Mouse (Mus musculus) cerebellum, adult 2 months (tissue): ENCODE results near the gene Sh3bgr. TPM values are rescaled to one million over a fixed set of nuclear protein-coding genes. Genes with fewer than 3 reads are reported as not detected.

Experiments used
- DNase-seq, 2 experiments: peaks; one replicate each; pipeline ENCODE4 v3.0.0; 2021
- H3K27ac ChIP-seq: fragments of 200-500 bp; 2 replicates; pipeline ENCODE4 v1.5.1; 2012; ENCODE audit warnings: low read length, control low read depth, inconsistent platforms; ENCODE audit not compliant: insufficient read depth
- H3K27me3 ChIP-seq: fragments of 200-500 bp; 2 replicates; pipeline ENCODE4 v1.6.1; 2012; ENCODE audit warnings: inconsistent platforms, mild to moderate bottlenecking, low read length, moderate library complexity; ENCODE audit not compliant: control insufficient read depth, insufficient read depth
- H3K4me1 ChIP-seq: fragments of 200-500 bp; 2 replicates; pipeline ENCODE4 v1.6.1; 2011; ENCODE audit warnings: low read length; ENCODE audit not compliant: control insufficient read depth, insufficient read depth
- H3K4me3 ChIP-seq: fragments of 200-500 bp; replicated peaks from 2 replicates; pipeline ENCODE3; 2011; ENCODE audit warnings: mild to moderate bottlenecking, low read depth, low read length, control low read depth; ENCODE audit not compliant: insufficient read depth
- CTCF ChIP-seq: fragments of 200-500 bp; IDR thresholded peaks from 2 replicates; pipeline ENCODE4 v1.5.1; 2011; ENCODE audit warnings: low read depth, mild to moderate bottlenecking, control low read depth, low read length, moderate library complexity, borderline replicate concordance; ENCODE audit not compliant: insufficient read depth
- POLR2A ChIP-seq: fragments of 200-500 bp; IDR thresholded peaks from 2 replicates; pipeline ENCODE4 v1.6.1; 2011; ENCODE audit warnings: low read length, control low read depth, borderline replicate concordance; ENCODE audit not compliant: insufficient read depth
- WGBS: fragments of 180-500 bp; shearing (Covaris S2); methylation state at CpG from one replicate; pipeline ENCODE4 v1.1.7; 2018; 5-methylcytosine and 5-hydroxymethylcytosine counted together
- polyA plus RNA-seq: library from polyadenylated mRNA; depleted of rRNA; stranded (reverse); fragments of >200 nt; gene quantifications from 2 replicates; pipeline ENCODE4 v1.2.3, GENCODE M21; 2012

Gene Sh3bgr
- polyA plus RNA-seq, 1 experiment = 54.5 TPM

- no peak for DNase-seq
- Histone ChIP-seq H3K4me1 (peaks cover 34% of the 10 kb centered on the region), H3K27ac (no peak overlapping the region), H3K27me3 (no peaks in the 10 kb centered on the region), H3K4me3 (no peak overlapping the region)
- no peak for TF ChIP-seq CTCF
- TF ChIP-seq POLR2A = no peak
- WGBS = 94% methylated on average over 20 of the region's 20 CpGs
These were observed 40.4 kb upstream of the Sh3bgr start for GRCm38 (mm10) chr16:96159794-96160346.

- H3K27ac ChIP-seq = peak overlapping the region; percentile 60
- WGBS = 12% methylated on average over 1 of the region's 1 CpGs
These were observed 39.3 kb upstream of the Sh3bgr start for GRCm38 (mm10) chr16:96160927-96161326.

GRCm38 (mm10) chr16:96161336-96161735 is 38.9 kb upstream of the Sh3bgr start:
- peak; percentile 54 to 70 for DNase-seq
- WGBS = 14% methylated on average over 4 of the region's 4 CpGs
- Histone ChIP-seq H3K4me1 (peaks cover 40% of the 10 kb centered on the region), H3K27me3 (no peaks in the 10 kb centered on the region), H3K4me3 (no peak overlapping the region), H3K27ac (peak overlapping the region; percentile 60)
- no peak for TF ChIP-seq POLR2A
- TF ChIP-seq CTCF = no peak

More at GRCm38 (mm10) chr16:96160927-96161326, 39.3 kb upstream of the Sh3bgr start:
- peak; percentile 45 to 66 for DNase-seq
- H3K4me1 ChIP-seq = peaks cover 39% of the 10 kb centered on the region
- TF ChIP-seq CTCF = no peak
- no peak for TF ChIP-seq POLR2A
- H3K4me3 ChIP-seq = no peak overlapping the region
- H3K27me3 ChIP-seq = no peaks in the 10 kb centered on the region

- Histone ChIP-seq H3K27ac (peak overlapping the region; percentile 84), H3K27me3 (no peaks in the 10 kb centered on the region), H3K4me1 (peaks cover 30% of the 10 kb centered on the region), H3K4me3 (no peak overlapping the region)
- WGBS = 12% methylated on average over 4 of the region's 4 CpGs
- DNase-seq = peak; percentile 55 to 89
- TF ChIP-seq CTCF (no peak), POLR2A (no peak)
These were observed 34.5 kb upstream of the Sh3bgr start for GRCm38 (mm10) chr16:96165723-96166264.

DNA sequence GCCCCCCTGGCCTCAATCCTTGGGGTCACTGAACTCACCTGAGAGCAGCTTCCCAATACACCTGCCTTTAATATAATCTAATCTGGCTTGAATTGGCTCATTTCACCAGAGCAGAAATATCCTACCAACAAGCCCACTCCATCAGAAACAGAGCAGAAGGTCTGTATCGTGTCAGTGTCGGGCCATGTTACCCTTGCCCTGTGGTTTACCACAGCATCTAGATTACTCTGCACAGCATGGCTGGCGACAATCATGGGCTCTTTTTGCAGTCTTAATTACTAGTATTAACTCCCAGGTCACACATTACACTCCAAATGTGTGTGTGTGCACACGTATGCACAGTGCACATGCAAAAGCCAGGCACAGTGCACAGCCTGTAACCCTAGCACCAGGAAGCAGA is 31.4 kb upstream of the Sh3bgr start:
- Histone ChIP-seq H3K27me3 (no peaks in the 10 kb centered on the region), H3K4me1 (peaks cover 14% of the 10 kb centered on the region), H3K4me3 (no peak overlapping the region), H3K27ac (no peak overlapping the region)
- TF ChIP-seq CTCF = no peak
- no peak for TF ChIP-seq POLR2A
- WGBS = 98% methylated on average over 4 of the region's 4 CpGs
- no peak for DNase-seq

- Histone ChIP-seq H3K4me3 (no peak overlapping the region), H3K4me1 (no peaks in the 10 kb centered on the region), H3K27me3 (no peaks in the 10 kb centered on the region), H3K27ac (no peak overlapping the region)
- TF ChIP-seq CTCF (no peak), POLR2A (no peak)
- no peak for DNase-seq
- WGBS = 79% methylated on average over 8 of the region's 8 CpGs
These were observed 26.6 kb upstream of the Sh3bgr start for GRCm38 (mm10) chr16:96173648-96174047.

- TF ChIP-seq POLR2A = no peak
- no peak for TF ChIP-seq CTCF
- Histone ChIP-seq H3K4me3 (no peak overlapping the region), H3K4me1 (no peaks in the 10 kb centered on the region), H3K27ac (no peak overlapping the region), H3K27me3 (no peaks in the 10 kb centered on the region)
- DNase-seq = no peak
- 72% methylated on average over 2 of the region's 2 CpGs for WGBS
These were observed 24.9 kb upstream of the Sh3bgr start for GRCm38 (mm10) chr16:96175399-96175798.

DNA sequence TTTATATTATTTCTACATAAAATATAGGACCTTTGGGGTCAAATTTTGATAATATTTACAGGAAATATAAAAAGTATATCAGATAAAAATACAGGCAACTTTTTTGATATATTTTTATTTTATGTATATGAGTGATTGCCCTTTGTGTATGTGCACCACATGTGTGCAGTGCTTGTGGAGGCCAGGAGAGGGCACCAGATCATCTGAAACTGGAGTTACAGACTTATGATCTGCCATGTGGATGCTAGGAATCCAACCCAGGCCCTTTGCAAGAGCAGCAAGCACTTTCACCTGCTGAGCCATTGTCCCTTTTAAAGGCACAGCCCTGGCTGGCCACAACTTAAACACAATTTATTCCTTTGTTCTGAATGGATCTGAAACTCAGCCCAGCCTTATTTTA is 21.1 kb upstream of the Sh3bgr start:
- Histone ChIP-seq H3K27me3 (no peaks in the 10 kb centered on the region), H3K4me1 (no peaks in the 10 kb centered on the region), H3K27ac (no peak overlapping the region), H3K4me3 (no peak overlapping the region)
- DNase-seq = no peak
- TF ChIP-seq POLR2A (no peak), CTCF (no peak)

- H3K4me1 ChIP-seq = peaks cover 8% of the 10 kb centered on the region
- no peaks in the 10 kb centered on the region for H3K27me3 ChIP-seq
- TF ChIP-seq CTCF (no peak), POLR2A (no peak)
- no peak overlapping the region for H3K4me3 ChIP-seq
- H3K27ac ChIP-seq = no peak overlapping the region
- DNase-seq = peak; percentile 29 to 64
- 9% methylated on average over 5 of the region's 5 CpGs for WGBS
These were observed 12.6 kb upstream of the Sh3bgr start for GRCm38 (mm10) chr16:96187619-96188018.
